Mouse (Mus musculus) limb, embryonic 12.5 days (tissue): ENCODE data around the gene Fgfr2. TPM values are rescaled to one million over a fixed set of nuclear protein-coding genes. Genes with fewer than 3 reads are reported as not detected.

Experiments used
- ATAC-seq: fragments of 200-750 bp; cut with Nextera tagmentation; 2 replicates; pipeline ENCODE4 v1.8.0; 2017; ENCODE audit warnings: low read depth, moderate TSS enrichment; ENCODE audit not compliant: insufficient number of reproducible peaks, insufficient read depth, low FRiP score, low TSS enrichment
- H3K27ac ChIP-seq: fragments of 300-500 bp; sonication (generic); 2 replicates; pipeline ENCODE4 v1.5.1; 2016; ENCODE audit warnings: mild to moderate bottlenecking, moderate library complexity
- H3K27me3 ChIP-seq: fragments of 300-500 bp; sonication (generic); 2 replicates; pipeline ENCODE4 v1.6.1; 2016; ENCODE audit warnings: mild to moderate bottlenecking, moderate library complexity
- H3K36me3 ChIP-seq: fragments of 300-500 bp; sonication (generic); 2 replicates; pipeline ENCODE4 v1.6.1; 2016; ENCODE audit warnings: mild to moderate bottlenecking, moderate library complexity
- H3K4me1 ChIP-seq: fragments of 300-500 bp; sonication (generic); replicated peaks from 2 replicates; pipeline ENCODE4 v1.6.1; 2016
- H3K4me2 ChIP-seq: fragments of 300-500 bp; sonication (generic); 2 replicates; pipeline ENCODE4 v1.6.1; 2016; ENCODE audit warnings: mild to moderate bottlenecking, moderate library complexity
- H3K4me3 ChIP-seq: fragments of 300-500 bp; sonication (generic); replicated peaks from 2 replicates; pipeline ENCODE4 v1.5.1; 2016; ENCODE audit warnings: mild to moderate bottlenecking
- H3K9ac ChIP-seq: fragments of 300-500 bp; sonication (generic); replicated peaks from 2 replicates; pipeline ENCODE4 v1.6.1; 2016; ENCODE audit warnings: mild to moderate bottlenecking, moderate library complexity
- H3K9me3 ChIP-seq: fragments of 300-500 bp; sonication (generic); 2 replicates; pipeline ENCODE4 v1.6.1; 2016; ENCODE audit warnings: mild to moderate bottlenecking, moderate library complexity
- WGBS: fragments of 180-500 bp; shearing (Covaris S2); methylation state at CpG from one replicate; pipeline ENCODE4 v1.1.7; 2016; 5-methylcytosine and 5-hydroxymethylcytosine counted together
- polyA plus RNA-seq: library from polyadenylated mRNA; unstranded; fragments of >200 nt; fragmentation: Nextera tagmentation; extraction: Ambion mirVana; gene quantifications from 2 replicates; pipeline ENCODE4 v1.2.1, GENCODE M21; 2016

The Fgfr2 gene
- polyA plus RNA-seq, 1 experiment from 2014 or later: 112 TPM

- H3K4me3 ChIP-seq: no peak overlapping the region
- H3K27ac ChIP-seq: no peak overlapping the region
- no peak overlapping the region for H3K4me2 ChIP-seq
- H3K9ac ChIP-seq: no peak overlapping the region
- no peaks in the 10 kb centered on the region for H3K4me1 ChIP-seq
- ATAC-seq: no peak
- peaks cover 66% of the 10 kb centered on the region for H3K36me3 ChIP-seq
- 88% methylated on average over 3 of the region's 3 CpGs for WGBS
- H3K9me3 ChIP-seq: no peaks in the 10 kb centered on the region
- no peaks in the 10 kb centered on the region for H3K27me3 ChIP-seq
Measured at GRCm38 (mm10) chr7:132982639-132983038, 140.5 kb downstream of the Fgfr2 start.

GRCm38 (mm10) chr7:132977981-132978380 is 145.2 kb downstream of the Fgfr2 start:
- Histone ChIP-seq H3K27me3 (no peaks in the 10 kb centered on the region), H3K9me3 (no peaks in the 10 kb centered on the region), H3K4me3 (no peak overlapping the region), H3K27ac (no peak overlapping the region), H3K9ac (no peak overlapping the region), H3K4me1 (0 out of 2 replicates have a peak, but pooled peaks cover 3% of the 10 kb centered on the region), H3K4me2 (no peak overlapping the region), H3K36me3 (peaks cover 64% of the 10 kb centered on the region)
- no peak for ATAC-seq
- 91% methylated on average over 2 of the region's 2 CpGs for WGBS

- no peak for ATAC-seq
- Histone ChIP-seq H3K9me3 (no peaks in the 10 kb centered on the region), H3K4me3 (no peak overlapping the region), H3K27ac (no peak overlapping the region), H3K36me3 (peaks cover 47% of the 10 kb centered on the region), H3K4me2 (no peak overlapping the region), H3K9ac (no peak overlapping the region), H3K27me3 (no peaks in the 10 kb centered on the region), H3K4me1 (0 out of 2 replicates have a peak, but pooled peaks cover 3% of the 10 kb centered on the region)
- 73% methylated on average over 2 of the region's 2 CpGs for WGBS
Measured at GRCm38 (mm10) chr7:132976079-132976478, 147.1 kb downstream of the Fgfr2 start.

- 0 out of 2 replicates have a peak, but pooled peaks cover 3% of the 10 kb centered on the region for H3K4me1 ChIP-seq
- H3K27me3 ChIP-seq: no peaks in the 10 kb centered on the region
- 95% methylated on average over 2 of the region's 2 CpGs for WGBS
- no peak overlapping the region for H3K9ac ChIP-seq
- ATAC-seq: no peak
- H3K9me3 ChIP-seq: no peaks in the 10 kb centered on the region
- no peak overlapping the region for H3K4me2 ChIP-seq
- H3K27ac ChIP-seq: no peak overlapping the region
- H3K36me3 ChIP-seq: peaks cover 33% of the 10 kb centered on the region
- no peak overlapping the region for H3K4me3 ChIP-seq
Measured at GRCm38 (mm10) chr7:132972079-132972478, 151.1 kb downstream of the Fgfr2 start.

GRCm38 (mm10) chr7:132965707-132966106 is 157.4 kb downstream of the Fgfr2 start:
- Histone ChIP-seq H3K27me3 (no peaks in the 10 kb centered on the region), H3K4me3 (no peak overlapping the region), H3K9me3 (no peaks in the 10 kb centered on the region), H3K27ac (no peak overlapping the region), H3K4me2 (no peak overlapping the region), H3K4me1 (no peaks in the 10 kb centered on the region), H3K36me3 (peaks cover 10% of the 10 kb centered on the region; the same call in 1 of the 2 replicates), H3K9ac (no peak overlapping the region)
- 85% methylated on average over 2 of the region's 2 CpGs for WGBS
- ATAC-seq: no peak

- Histone ChIP-seq H3K4me2 (no peak overlapping the region), H3K36me3 (peaks cover 10% of the 10 kb centered on the region; the same call in 1 of the 2 replicates), H3K9ac (no peak overlapping the region), H3K27me3 (no peaks in the 10 kb centered on the region), H3K27ac (no peak overlapping the region), H3K4me3 (no peak overlapping the region), H3K9me3 (no peaks in the 10 kb centered on the region), H3K4me1 (no peaks in the 10 kb centered on the region)
- WGBS: 77% methylated on average over 3 of the region's 3 CpGs
- ATAC-seq: no peak
Measured at GRCm38 (mm10) chr7:132964395-132964794, 158.8 kb downstream of the Fgfr2 start.

GRCm38 (mm10) chr7:132950613-132951012 is 172.5 kb downstream of the Fgfr2 start:
- H3K27ac ChIP-seq: no peak overlapping the region
- no peak overlapping the region for H3K4me2 ChIP-seq
- no peaks in the 10 kb centered on the region for H3K36me3 ChIP-seq
- 82% methylated on average over 3 of the region's 3 CpGs for WGBS
- ATAC-seq: no peak
- H3K9ac ChIP-seq: no peak overlapping the region
- no peaks in the 10 kb centered on the region for H3K9me3 ChIP-seq
- no peaks in the 10 kb centered on the region for H3K4me1 ChIP-seq
- no peaks in the 10 kb centered on the region for H3K27me3 ChIP-seq
- H3K4me3 ChIP-seq: no peak overlapping the region

GRCm38 (mm10) chr7:132949968-132950367 is 173.2 kb downstream of the Fgfr2 start:
- no peaks in the 10 kb centered on the region for H3K4me1 ChIP-seq
- H3K36me3 ChIP-seq: no peaks in the 10 kb centered on the region
- H3K27ac ChIP-seq: no peak overlapping the region
- no peaks in the 10 kb centered on the region for H3K9me3 ChIP-seq
- no peak for ATAC-seq
- WGBS: 87% methylated on average over 4 of the region's 4 CpGs
- no peaks in the 10 kb centered on the region for H3K27me3 ChIP-seq
- H3K4me3 ChIP-seq: no peak overlapping the region
- H3K4me2 ChIP-seq: no peak overlapping the region
- H3K9ac ChIP-seq: no peak overlapping the region

GRCm38 (mm10) chr7:132940569-132940968 is 182.6 kb downstream of the Fgfr2 start:
- Histone ChIP-seq H3K9me3 (no peaks in the 10 kb centered on the region), H3K9ac (no peak overlapping the region), H3K27me3 (no peaks in the 10 kb centered on the region), H3K4me3 (no peak overlapping the region), H3K27ac (no peak overlapping the region), H3K36me3 (no peaks in the 10 kb centered on the region), H3K4me1 (peaks cover 4% of the 10 kb centered on the region), H3K4me2 (no peak overlapping the region)
- 89% methylated on average over 2 of the region's 2 CpGs for WGBS
- no peak for ATAC-seq

- no peaks in the 10 kb centered on the region for H3K36me3 ChIP-seq
- WGBS: 87% methylated on average over 2 of the region's 2 CpGs
- H3K9ac ChIP-seq: no peak overlapping the region
- no peak overlapping the region for H3K4me3 ChIP-seq
- H3K4me2 ChIP-seq: no peak overlapping the region
- no peak for ATAC-seq
- H3K27ac ChIP-seq: no peak overlapping the region
- no peaks in the 10 kb centered on the region for H3K27me3 ChIP-seq
- H3K4me1 ChIP-seq: peaks cover 4% of the 10 kb centered on the region
- no peaks in the 10 kb centered on the region for H3K9me3 ChIP-seq
Measured at GRCm38 (mm10) chr7:132939118-132939517, 184.0 kb downstream of the Fgfr2 start.

- Histone ChIP-seq H3K36me3 (no peaks in the 10 kb centered on the region), H3K4me2 (no peak overlapping the region), H3K9ac (no peak overlapping the region), H3K27me3 (no peaks in the 10 kb centered on the region), H3K4me3 (no peak overlapping the region), H3K27ac (no peak overlapping the region), H3K4me1 (peaks cover 8% of the 10 kb centered on the region), H3K9me3 (no peaks in the 10 kb centered on the region)
- no peak for ATAC-seq
Measured at GRCm38 (mm10) chr7:132934743-132935142, 188.4 kb downstream of the Fgfr2 start.

- WGBS: 81% methylated on average over 1 of the region's 1 CpGs
- no peaks in the 10 kb centered on the region for H3K9me3 ChIP-seq
- ATAC-seq: no peak
- H3K36me3 ChIP-seq: no peaks in the 10 kb centered on the region
- H3K4me3 ChIP-seq: no peak overlapping the region
- H3K9ac ChIP-seq: no peak overlapping the region
- peaks cover 8% of the 10 kb centered on the region for H3K4me1 ChIP-seq
- no peaks in the 10 kb centered on the region for H3K27me3 ChIP-seq
- no peak overlapping the region for H3K27ac ChIP-seq
- H3K4me2 ChIP-seq: no peak overlapping the region
Measured at GRCm38 (mm10) chr7:132933331-132933730, 189.8 kb downstream of the Fgfr2 start.
